Mouse (Mus musculus): ENCODE measurements around the gene 2810459M11Rik.
"Not testable (repeated sequence)": the region's sequence is repeated elsewhere in the genome, so short reads cannot be mapped to it uniquely, and the experiment has no call there.

The 2810459M11Rik gene

DNA sequence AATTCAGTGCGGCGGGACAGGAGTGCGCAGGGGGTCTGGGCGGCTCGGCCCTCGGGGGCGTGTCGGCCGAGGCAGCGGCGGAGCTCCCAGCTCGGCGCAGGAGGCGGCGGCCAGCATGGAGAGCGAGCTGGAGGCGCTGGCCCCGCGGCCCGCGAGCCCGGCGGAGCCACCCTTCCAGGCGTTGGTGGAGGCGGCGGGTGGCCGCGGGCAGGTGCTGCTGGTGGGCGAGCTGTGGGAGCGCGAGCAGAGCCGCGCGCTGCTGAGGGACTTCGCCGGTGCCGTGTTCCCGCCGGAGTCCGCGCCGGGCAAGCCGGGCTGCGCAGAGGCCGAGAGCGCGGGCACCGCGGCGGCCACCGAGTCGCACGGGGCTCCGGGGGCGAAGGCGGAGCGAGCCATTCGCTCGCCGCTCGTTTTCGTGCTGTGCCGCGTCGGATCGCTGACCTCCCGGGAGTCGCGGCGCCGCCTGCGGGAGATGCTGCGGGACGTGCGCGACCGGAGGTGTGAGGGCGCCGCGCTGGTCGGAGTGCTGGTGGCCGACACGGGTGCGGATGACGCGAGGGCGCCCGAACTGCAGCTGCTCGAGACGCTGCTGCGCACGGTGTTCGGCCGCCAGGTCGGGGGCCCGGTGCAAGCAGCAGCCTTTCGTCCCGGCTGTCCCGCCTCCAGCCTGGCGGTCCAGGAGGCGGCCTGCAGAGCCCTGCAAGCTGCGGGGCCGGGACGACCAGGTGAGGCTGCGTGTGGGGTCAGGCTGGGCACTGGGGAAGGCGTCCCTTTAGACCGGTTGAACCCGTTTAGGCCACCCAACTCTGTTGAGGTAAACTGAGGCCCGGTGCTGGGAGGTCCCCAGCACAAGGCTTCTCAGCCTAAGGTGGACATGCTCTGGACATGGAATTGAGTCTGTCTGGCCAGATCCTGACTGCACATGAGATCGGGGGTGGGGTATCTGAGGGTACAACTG lies at the start of gene 2810459M11Rik:
Gene 2810459M11Rik, plus strand, starts transcription at position 16 of the 958 bp plus-strand sequence.
- DNase-seq (ENCODE audit: low spot score in 2 of 2): no peak

DNA sequence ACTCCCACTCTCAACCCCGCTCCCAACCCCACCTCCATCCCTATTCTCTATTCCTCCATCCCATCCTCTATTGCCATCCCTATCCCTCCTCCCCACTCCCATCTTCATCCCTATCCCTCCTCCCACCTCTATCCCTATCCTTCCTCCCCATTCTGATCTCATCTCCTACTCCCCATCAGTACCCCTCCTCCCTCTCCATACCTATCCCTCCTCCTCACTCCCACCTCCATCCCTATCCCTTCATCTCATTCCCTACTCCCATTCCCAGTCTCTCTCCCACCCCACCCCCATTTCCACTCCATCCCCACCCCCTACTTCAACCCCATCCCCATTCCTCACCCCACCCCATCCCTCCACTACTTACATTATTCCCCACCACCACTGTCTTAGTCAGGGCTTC lies 48.4 kb upstream of the 2810459M11Rik start:
- no peak for DNase-seq (ENCODE audit: low spot score in 2 of 2)

DNA sequence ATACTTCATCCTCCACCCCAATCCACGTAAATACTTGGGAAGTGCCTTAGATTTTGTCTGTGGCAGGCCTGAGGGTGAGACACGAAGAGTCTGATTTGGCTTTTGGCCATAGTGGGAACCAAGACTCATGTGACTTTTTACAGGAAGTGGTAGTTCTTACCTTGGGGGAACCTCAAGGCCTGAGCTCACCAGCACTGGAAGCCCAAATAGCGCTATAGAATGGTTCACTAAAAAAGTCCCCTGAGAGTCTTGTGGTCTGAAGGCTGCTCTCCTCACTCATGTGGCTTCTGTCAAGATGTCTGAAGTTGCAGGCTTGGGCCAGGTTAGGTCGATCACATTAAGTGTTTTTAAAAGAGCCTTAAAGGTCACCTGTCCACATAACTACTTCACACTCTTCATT lies 47.7 kb upstream of the 2810459M11Rik start:
- no peak for DNase-seq (ENCODE audit: low spot score in 2 of 2)

DNA sequence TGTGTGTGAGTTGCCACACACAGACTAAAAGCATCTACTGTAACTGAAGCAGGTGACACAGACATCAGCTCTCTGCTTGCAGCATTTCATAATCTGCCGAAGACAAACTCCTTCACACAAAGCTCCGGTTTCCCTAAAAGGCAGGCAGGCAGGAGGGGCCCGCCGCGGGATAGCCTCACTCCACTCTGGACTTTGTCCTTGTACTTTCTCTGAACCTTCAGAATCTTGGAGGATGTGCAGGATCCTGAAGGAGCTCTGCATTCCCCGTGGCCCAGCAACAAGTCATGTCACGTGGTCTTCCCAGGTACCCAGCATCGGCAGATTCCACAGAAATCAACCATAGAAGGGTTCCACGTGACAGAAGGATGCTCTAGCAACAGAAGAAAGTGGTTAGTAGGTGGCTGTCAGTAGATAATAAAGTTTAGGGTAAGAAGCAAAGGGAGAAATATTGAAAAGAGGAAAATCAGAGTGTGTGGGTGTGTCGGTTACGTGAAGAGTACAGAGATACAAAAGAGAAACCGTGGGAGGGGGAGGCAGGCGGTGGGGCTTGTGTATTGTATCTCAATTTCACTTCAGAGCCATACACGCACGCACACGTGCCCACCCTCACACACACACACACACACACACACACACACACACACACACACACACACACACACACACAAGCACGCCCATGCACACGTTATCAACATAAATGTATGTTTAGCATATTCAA lies 45.7 kb upstream of the 2810459M11Rik start:
- no peak for DNase-seq (ENCODE audit: low spot score in 2 of 2)

DNA sequence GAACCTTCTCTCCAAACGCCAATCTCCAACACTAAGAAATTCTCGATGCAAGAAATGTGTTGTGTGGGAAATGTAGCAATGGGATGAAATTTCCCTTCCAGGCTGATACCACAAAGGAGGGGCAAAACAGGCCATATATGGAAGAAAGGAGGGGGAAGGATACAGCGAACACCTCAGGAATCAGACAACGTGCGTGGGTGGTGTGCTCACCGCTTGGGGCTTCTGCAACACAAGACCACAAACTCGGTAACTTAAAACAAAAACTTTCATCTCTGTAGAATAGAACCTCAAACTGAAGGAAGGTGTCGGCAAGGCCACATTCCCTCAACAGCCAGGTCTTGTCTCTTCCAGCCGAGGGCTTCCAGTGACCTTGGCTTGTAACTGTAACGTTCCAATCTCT lies 40.1 kb upstream of the 2810459M11Rik start:
- DNase-seq (ENCODE audit: low spot score in 2 of 2): no peak

DNA sequence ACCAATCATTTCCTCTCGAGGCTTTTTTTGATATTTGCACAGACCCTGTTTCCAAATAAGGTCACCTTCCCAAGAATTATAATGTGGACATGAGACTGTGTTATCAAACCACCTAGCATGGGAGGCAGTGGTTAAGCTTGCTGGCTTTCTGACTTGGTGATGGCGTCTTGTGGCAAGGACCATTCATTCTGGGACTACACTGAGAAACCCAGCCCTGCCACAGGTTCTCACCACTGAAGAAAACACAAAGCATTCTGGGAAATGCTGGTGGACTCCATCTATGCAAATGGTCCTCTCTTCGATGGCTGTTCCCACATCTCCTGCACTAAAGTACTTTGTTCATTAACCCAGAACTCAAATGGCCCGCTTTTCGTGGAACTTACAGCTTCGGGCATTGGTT lies 39.6 kb upstream of the 2810459M11Rik start:
- DNase-seq (ENCODE audit: low spot score in 2 of 2): no peak

DNA sequence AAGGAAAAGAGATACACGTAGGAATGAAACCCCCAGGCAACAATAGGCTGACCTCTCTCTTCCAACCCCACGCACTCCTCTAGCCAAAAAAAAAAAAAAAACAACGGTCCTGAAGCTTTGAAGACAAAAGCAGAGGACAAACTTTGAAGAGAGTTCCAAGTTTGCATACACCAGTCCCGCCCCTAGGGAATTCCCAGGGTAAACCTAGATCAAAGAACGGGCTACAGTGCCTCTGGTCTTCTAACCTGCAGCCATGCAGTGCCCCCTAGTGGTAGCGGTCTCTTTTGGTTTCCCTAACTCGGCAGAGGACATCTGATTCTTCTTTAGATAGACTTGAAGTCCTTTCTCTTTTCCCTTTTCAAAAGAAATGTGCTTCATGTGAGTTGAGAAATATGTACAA lies 37.9 kb upstream of the 2810459M11Rik start:
- peak; percentile 50 to 72 for DNase-seq (ENCODE audit: low spot score in 2 of 2)

DNA sequence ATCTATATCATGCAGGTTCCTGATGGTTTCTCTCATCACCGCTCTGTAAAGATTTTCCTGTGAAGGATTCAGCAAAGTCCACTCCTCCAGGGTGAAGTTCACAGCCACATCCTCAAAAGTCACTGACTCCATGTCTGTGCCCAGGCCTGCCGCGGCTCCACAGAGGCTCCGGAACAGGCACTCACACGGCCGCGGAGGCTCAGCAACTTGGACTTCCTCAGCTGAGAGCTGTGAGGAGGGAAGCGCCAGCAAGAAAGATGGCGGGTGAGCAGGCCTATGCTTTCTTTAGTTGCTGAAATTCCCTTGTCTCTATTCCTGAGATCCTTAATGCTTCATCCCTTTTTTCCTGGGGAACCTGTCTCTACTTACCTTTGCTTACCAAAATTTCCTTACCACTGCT lies 29.9 kb upstream of the 2810459M11Rik start:
- not testable (repeated sequence) for DNase-seq (ENCODE audit: low spot score in 2 of 2)

DNA sequence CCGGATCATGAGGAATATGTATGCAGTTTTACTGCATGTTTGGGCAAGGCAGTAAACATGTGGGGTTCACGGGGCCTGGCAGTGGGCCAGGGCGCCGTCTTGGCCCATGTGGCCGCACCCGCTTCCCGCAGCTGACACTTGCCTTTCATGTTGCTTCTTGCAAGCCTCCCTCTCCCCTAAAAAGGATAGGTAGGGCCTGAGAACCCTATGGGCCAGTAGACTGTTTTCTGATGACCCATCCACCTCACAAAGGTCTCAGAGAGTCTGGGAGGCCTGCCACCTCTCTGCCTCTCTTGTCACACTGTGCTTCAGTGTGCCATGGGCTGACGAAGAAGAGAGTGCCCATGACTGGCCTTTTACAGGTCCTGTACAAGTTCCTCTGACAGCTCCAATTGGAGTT lies 29.1 kb upstream of the 2810459M11Rik start, which contains the start of gene Spata3:
Gene Spata3, plus strand, starts transcription at position 301 of the 400 bp plus-strand sequence.
- DNase-seq (ENCODE audit: low spot score in 2 of 2): no peak

DNA sequence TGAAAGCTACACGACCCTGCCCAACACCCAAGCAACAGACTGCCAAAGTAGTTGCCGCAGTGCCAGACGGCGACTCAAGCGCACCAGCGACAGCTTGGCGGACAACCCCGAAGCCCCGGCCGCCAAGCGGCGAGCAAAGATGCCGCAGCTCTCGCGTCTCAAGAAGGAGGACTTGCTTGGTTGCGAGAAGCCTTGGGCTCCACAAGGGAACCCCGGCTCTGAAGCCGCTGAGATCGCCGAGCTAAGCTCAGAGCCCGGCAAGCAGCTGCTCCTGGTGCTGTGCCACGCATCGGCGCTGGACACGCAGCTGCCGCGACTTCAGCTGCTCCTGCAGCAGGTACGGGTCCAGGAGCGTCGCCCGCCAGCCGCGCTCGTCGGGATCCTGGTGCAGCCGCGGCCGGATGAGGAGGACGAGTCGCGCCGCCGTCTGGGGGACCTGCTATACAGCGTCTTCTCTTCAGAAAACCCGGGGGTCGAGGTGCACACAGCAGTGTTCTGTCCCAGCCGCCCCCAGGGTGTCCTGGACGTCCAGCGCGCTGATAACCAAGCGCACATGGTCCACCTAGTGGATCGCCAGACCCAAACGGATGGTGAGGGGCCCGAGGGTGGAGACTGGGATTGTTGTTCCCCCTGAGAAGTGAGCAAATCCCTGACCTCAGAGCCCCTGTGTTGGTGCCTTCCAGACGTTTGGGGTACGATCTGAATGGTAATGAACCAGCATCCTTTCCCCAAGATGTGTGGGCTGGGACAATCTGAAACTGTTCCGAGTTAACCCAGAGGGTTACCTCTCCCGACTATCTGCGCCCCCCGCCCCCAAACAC lies 27.2 kb upstream of the 2810459M11Rik start:
- no peak for DNase-seq (ENCODE audit: low spot score in 2 of 2)

DNA sequence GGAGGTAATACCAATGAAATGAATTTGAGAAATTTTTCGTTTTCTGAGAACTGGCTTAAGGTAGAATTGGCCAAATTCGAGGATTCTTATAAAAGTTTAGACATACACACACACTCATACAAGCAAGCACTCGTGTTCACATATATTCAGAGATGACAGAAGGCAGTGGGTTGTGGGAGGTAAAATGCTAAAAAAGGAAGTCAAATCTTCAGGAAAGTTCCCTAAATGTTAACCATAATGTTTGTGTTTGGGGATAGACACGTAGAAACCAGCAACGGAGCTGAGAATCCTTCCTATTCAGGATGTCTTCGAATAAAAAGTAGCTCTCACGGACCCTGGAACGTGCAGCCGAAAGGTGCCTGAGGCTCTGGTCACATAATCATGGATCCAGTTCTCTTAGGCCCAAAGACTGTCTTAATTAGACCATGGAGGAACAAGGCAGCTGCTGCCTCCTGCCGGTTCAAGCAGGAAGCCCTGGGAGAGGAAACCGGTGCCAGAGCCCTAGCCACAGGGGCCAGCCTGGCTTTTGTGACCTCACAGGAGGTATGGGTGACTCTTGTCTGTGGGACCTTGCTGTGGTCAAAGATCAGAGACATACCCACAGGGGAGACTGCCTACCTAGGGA lies 24.2 kb upstream of the 2810459M11Rik start:
- DNase-seq (ENCODE audit: low spot score in 2 of 2): no peak

DNA sequence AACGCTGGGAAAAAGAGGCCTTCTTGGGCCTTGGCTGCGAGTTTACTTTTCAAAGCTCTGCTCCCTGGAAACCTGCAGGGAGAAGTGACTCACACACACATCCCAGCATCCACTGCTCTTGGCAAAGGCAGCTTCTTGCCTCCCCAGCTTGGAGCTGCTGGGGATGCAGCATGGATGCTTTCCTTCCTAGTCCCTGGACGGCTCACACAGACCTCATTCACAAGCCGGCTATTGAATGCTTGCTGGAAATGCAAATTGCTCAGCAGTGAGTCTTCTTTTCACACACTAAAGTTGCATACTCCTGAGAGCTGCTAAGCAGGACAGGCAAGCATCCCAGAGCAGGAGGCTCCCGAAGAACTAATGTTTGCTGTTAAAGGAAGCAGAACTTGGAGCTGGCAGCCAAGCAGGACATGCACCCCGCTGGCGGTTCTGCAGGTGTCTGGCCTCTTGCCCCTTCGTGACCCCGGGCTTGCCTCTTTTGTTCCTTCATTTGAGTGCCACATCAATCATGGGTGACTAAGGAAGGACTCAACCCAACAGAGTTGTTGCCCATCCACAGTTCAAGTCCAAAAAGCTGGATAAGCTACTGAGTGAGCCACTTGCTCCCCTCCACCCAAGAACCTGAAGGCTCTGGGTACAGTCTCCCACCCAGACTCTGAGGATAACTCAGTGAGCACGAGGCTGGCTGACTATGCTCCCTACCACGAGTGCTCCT lies 13.2 kb upstream of the 2810459M11Rik start:
- DNase-seq (ENCODE audit: low spot score in 2 of 2): no peak

DNA sequence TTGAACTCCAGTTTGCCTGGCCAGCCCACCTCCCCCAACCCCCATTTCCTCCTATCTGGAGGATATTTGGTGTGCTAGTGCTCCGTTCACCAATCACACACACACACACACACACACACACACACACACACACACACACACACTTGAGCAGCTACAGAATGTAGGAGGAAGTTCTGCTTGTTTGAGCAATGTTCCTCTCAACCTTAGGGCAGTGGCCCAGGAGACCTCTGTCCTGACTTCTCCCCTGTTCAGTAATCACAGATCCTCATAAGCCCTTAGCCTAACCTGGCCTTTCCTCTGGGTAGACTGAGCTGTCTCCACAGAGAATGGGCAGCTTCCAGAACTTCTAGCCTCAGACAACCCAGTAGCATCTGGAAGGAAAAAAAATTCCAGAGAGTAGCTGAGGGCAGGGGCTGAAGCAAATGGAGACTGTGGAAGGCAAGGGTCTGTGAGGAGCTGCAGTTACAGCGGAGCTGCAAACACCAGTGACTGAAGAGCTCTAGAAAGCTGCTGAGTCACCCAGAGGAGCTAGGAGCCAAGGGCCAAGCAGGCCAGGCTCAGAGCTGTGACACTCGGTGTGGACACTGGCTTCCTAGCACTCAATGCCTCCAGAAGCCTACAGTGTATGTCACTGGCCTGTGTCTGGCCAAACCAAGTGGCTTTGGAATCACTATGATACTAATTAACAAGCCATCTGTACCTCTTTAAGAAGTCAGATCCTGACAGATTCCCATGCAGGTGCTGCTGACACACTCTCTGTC lies 7.3 kb upstream of the 2810459M11Rik start:
- DNase-seq (ENCODE audit: low spot score in 2 of 2): peak; percentile 43 to 69

DNA sequence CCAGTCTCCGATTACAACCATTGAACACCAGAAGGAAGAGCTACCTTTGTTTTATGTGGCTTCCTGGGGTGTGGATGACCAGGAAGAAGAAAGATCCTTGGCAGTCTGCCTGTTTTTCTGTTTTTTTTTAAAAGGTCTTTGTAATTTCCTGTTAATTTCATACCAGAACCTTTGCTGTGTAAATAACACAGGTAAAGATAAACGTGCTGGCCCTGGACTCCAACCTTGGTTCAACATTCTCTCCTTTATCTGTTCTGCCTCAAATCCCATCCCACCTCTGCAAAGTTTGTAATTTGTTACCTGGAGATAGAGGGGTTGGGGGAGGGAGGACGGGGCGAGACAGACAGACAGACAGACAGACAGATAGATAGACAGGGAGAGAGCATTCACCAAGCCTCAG lies 5.5 kb upstream of the 2810459M11Rik start:
- no peak for DNase-seq (ENCODE audit: low spot score in 2 of 2)

DNA sequence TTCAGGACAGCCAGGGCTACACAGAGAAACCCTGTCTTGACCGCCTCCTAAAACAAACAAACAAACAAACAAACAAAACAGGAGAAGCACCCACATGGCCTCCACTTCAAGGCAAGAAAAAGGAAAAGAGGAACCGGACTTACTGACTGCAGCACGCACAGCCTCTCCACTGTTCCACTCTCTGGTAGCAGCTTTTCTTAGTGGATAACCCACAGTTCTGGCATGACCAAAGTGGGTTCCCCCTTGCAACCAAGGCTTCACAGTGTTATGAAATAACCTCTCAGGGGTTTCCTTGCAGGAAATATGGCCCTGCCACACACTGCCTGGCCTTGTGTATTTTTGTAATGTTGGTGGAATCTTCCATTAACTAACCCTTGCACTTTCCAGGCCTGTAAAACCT lies 4.8 kb upstream of the 2810459M11Rik start:
- no peak for DNase-seq (ENCODE audit: low spot score in 2 of 2)

DNA sequence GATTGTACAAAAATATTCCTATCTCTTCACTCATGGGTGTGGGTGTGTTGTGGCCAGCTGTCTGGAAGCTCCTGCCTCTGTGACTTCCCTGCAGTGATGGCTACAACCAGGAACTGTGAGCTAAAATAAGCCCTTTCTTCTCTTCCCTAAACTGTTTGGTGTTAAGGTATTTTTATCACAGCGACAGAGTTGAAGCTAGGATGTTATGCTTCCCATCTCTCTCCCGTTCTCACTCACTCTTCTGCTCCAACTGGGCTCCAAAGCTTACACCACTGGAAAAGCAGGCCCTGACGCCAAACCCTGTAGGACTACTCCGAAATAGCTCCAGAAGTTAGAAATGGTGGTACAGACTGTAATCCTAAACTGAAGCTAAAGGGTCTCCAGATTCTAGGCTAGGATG lies 607 bp upstream of the 2810459M11Rik start:
- no peak for DNase-seq (ENCODE audit: low spot score in 2 of 2)

DNA sequence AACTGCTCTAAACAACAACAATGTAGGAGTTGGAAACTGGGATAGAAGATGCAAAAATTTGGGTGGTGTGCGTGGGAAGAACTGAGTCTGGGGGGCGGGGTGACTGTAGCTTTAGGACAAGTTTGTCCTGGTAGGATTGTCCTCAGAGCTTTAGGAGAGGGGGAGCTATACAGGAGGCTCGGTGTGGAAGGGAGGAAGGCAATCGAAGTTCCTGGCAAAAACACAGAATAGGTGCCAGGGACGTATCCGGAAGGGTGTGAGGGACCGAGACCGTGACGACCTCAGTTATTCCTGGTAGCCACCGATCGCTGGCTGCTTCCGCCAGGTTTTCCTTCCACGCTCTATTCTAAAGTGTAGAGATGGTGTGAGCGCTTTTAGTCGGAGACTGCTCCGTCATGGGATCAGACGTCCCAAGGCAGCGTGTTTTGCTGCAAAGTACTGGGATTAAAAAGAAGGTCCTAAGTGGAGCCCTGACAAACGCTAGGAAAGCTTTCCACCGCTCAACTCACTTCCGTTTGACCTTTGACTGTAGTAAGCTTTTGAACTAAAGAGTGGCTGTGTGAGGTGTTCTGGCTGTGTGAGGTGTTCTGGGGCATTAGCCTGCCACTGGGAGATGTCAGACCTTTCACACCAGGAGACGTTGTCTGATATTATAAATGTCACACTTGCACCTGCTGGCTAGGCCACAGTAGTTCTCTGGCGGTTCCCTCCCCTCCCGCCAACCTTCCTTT lies 1.3 kb downstream of the 2810459M11Rik start:
- no peak for DNase-seq (ENCODE audit: low spot score in 2 of 2)

DNA sequence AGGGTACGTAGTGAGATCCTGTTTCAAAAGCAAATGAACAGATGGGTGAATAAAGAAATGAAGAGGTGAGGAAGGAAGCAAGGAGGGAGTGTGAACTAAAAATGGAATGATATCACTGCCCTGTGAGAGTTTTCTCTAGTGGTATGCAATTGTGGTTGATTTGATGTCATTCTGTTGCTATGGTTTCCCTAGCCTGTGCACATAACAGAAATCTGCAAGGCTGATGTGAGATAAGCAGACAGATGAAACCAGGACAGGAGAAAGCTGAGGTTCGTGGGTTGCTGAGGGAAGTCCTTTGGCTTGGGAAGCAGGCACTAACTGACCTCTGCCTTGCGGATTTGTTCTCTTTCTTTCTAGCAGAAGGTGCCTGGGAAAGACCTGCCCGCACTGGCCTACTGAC lies 2.6 kb downstream of the 2810459M11Rik start:
- no peak for DNase-seq (ENCODE audit: low spot score in 2 of 2)

DNA sequence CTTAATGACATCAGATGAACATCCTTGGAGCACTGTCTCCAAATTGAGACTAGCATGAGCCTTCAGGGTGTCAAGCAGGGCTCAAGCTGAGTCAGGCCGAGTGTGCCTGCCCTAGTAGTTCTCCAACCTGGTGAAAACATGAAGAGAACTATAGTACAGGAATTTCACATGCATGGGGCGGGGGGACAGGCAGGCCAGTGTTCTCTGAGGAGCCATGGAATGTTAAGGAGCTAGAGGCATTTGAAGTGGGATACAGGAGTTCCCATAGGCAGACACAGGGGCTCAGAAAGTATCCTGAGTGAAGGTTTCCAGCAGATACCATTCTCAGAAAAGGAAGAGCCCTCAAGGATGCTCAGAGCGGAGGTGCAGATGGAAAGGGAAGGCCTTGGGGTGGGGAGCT lies 3.1 kb downstream of the 2810459M11Rik start:
- no peak for DNase-seq (ENCODE audit: low spot score in 2 of 2)

Measured in heart, adult 9 months (tissue).